Mouse (Mus musculus) bone marrow macrophage, adult 2 months (primary cell): ENCODE results near the gene Dazap2.

Source experiments
- CTCF ChIP-seq: IDR thresholded peaks from 2 replicates; pipeline ENCODE4 v1.5.1; 2012; ENCODE audit warnings: low read depth, mild to moderate bottlenecking, low read length, moderate library complexity
- POLR2A ChIP-seq: IDR thresholded peaks from 2 replicates; pipeline ENCODE4 v1.6.1; 2012; ENCODE audit warnings: mild to moderate bottlenecking, low read depth, low read length, borderline replicate concordance

DNA sequence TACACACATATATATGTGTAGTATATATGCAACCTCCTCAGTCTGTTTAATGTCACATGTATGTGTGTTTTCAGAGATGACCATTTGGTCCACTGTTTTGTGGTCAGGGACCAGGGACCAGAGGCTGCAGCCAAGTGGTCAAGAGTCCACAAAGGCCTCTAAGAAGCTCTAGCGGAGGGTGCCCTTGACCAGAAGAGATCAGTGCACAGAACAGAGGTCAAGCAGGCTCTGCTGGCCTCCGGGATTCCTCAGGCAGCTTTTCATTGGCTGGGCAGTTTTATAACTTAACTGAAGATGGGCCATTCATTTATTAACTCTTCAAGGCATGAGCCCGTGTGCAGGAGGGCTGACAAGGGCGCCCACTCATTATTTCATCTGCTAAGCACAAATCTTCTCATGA lies 28.0 kb upstream of the Dazap2 start:
- TF ChIP-seq POLR2A (no peak), CTCF (no peak)
